Mouse (Mus musculus) stomach, embryonic 15.5 days (tissue): ENCODE measurements around the gene Zfp764. TPM values are rescaled to one million over a fixed set of nuclear protein-coding genes. Genes with fewer than 3 reads are reported as not detected.
"Not testable (repeated sequence)": the region's sequence is repeated elsewhere in the genome, so short reads cannot be mapped to it uniquely, and the experiment has no call there.

Experiments used
- ATAC-seq: fragments of 200-750 bp; cut with Nextera tagmentation; 2 replicates; pipeline ENCODE4 v1.8.0; 2017; ENCODE audit warnings: low read depth, moderate number of reproducible peaks, moderate TSS enrichment; ENCODE audit not compliant: insufficient read depth, low FRiP score
- H3K27ac ChIP-seq: fragments of 300-500 bp; sonication (generic); 2 replicates; pipeline ENCODE4 v1.5.1; 2015; ENCODE audit warnings: mild to moderate bottlenecking, inconsistent platforms
- H3K27me3 ChIP-seq: fragments of 300-500 bp; sonication (generic); replicated peaks from 2 replicates; pipeline ENCODE4 v1.6.1; 2015; ENCODE audit warnings: inconsistent platforms
- H3K36me3 ChIP-seq: fragments of 300-500 bp; sonication (generic); 2 replicates; pipeline ENCODE4 v1.6.1; 2015; ENCODE audit warnings: inconsistent platforms
- H3K4me1 ChIP-seq: fragments of 300-500 bp; sonication (generic); 2 replicates; pipeline ENCODE4 v1.6.1; 2015; ENCODE audit warnings: inconsistent platforms
- H3K4me2 ChIP-seq: fragments of 300-500 bp; sonication (generic); 2 replicates; pipeline ENCODE4 v1.6.1; 2015; ENCODE audit warnings: mild to moderate bottlenecking, inconsistent platforms
- H3K4me3 ChIP-seq: fragments of 300-500 bp; sonication (generic); replicated peaks from 2 replicates; pipeline ENCODE4 v1.5.1; 2015; ENCODE audit warnings: inconsistent platforms
- H3K9ac ChIP-seq: fragments of 300-500 bp; sonication (generic); 2 replicates; pipeline ENCODE4 v1.6.1; 2015; ENCODE audit warnings: inconsistent platforms
- H3K9me3 ChIP-seq: fragments of 300-500 bp; sonication (generic); 2 replicates; pipeline ENCODE4 v1.6.1; 2016; ENCODE audit warnings: inconsistent platforms
- WGBS: fragments of 180-500 bp; shearing (Covaris S2); methylation state at CpG from one replicate; pipeline ENCODE4 v1.1.7; 2015; 5-methylcytosine and 5-hydroxymethylcytosine counted together
- polyA plus RNA-seq: library from polyadenylated mRNA; unstranded; fragments of >200 nt; fragmentation: Nextera tagmentation; extraction: Ambion mirVana; gene quantifications from 2 replicates; pipeline ENCODE4 v1.2.1, GENCODE M21; 2015

The Zfp764 gene
- polyA plus RNA-seq: 7.6 and 8.8 TPM in 2 replicates

DNA sequence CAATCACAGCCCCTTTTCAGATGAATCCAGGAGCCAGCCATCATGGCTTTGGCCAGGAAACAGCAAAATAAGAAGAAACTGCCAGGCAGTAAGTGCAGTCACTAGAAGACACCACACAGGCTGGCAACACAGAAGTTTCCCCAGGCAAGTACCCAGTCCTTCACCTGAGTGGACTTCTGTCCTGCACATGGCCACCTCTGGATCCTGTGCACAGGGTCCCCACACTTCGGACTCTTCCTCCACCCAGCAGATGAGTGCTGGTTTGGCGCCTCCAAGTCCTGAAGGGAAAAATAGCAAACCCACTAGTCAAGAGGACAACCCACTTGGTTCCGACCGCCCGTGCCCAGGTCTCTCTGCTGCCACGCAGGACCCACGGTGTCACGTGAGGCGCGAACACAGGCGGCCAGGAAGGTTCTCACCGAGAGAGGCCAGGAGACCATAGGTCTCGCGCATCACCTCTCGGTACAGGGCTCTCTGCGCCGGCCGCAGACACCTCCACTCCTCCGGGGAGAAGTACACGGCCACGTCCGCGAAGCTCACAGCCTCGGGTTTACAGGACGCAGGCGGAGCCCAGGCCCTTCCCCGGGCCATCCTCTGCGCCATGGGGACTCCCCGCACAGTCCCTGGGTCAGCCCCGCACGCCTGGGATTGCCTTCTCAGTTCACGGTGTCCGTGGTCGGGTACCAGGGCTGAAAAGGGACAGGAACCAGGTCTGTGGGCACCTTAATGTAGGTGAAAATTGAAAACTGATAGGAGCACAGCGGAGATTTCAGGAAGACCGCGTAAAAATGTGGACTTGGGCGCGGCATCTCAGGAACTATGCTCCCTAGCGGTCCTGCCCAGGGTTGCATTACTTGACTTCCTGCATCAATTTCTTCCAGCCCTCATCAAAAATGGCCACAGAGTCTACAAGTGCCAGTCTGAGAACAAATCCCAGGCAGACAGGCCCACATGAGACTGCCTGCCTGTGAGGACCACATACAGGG is at the start of gene Zfp764:
TSS of gene Zfp764 (minus strand) at position 821 of the 986 bp plus-strand sequence.
- peak within 1 kb of the TSS; percentile 95 for H3K4me2 ChIP-seq
- H3K27ac ChIP-seq: peak within 1 kb of the TSS; percentile 60
- H3K36me3 ChIP-seq, H3K9me3 ChIP-seq, H3K4me1 ChIP-seq, H3K27me3 ChIP-seq: not testable (repeated sequence)
- H3K4me3 ChIP-seq: peak within 1 kb of the TSS; percentile 63
- WGBS: 7% methylated on average over 40 of the region's 40 CpGs
- peak within 1 kb of the TSS; percentile 68 for H3K9ac ChIP-seq
- peak; percentile 83 for ATAC-seq

DNA sequence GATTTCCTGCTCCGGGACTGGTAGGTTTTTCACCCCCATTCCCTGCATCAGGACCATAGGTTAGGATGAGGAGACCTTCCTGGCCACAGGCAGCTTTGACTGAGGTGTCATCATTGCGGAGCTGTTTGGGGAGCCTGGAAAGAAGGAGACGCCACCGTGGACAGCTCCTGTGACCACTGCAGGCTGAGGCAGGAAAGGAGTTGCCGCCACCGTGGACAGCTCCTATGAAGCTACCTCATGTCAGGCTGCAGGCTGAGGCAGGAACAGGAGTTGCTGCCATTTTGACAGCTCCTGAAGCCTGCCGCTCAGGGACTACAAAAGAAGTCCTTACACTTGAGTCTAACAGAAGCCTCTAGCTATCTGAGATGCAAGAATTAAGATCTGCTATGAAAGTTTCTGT is 48.3 kb upstream of the Zfp764 start:
- no peak overlapping the region for H3K27ac ChIP-seq
- H3K4me3 ChIP-seq: no peak overlapping the region
- no peak for ATAC-seq
- H3K9me3 ChIP-seq: no peaks in the 10 kb centered on the region
- no peak overlapping the region for H3K9ac ChIP-seq
- no peaks in the 10 kb centered on the region for H3K27me3 ChIP-seq
- H3K4me1 ChIP-seq: peaks cover 19% of the 10 kb centered on the region
- H3K36me3 ChIP-seq: peaks cover 38% of the 10 kb centered on the region
- no peak overlapping the region for H3K4me2 ChIP-seq
- 84% methylated on average over 7 of the region's 7 CpGs for WGBS

DNA sequence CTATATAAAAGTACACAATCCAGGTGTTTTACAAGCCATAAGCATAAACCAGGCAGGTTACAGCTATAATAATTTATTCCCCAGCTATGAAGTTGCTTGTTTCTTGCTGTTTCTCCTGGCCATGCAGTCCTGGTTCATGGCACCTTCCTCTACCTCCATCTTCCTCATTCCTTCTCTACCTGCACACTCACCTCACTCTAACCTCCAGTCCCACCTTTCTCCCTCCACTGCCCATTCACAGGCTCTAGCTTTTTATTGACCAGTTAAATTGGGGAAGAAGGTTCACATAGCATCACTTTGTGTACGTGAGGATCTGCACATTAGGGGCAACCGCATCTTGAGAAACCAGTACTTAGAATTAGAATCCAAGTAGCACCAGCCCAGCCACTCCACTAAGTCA is 46.4 kb upstream of the Zfp764 start:
- Histone ChIP-seq H3K9ac (no peak overlapping the region), H3K4me2 (no peak overlapping the region), H3K27me3 (no peaks in the 10 kb centered on the region), H3K4me3 (no peak overlapping the region), H3K9me3 (no peaks in the 10 kb centered on the region), H3K36me3 (peaks cover 34% of the 10 kb centered on the region), H3K4me1 (peaks cover 21% of the 10 kb centered on the region), H3K27ac (no peak overlapping the region)
- WGBS: 98% methylated on average over 2 of the region's 2 CpGs
- no peak for ATAC-seq

DNA sequence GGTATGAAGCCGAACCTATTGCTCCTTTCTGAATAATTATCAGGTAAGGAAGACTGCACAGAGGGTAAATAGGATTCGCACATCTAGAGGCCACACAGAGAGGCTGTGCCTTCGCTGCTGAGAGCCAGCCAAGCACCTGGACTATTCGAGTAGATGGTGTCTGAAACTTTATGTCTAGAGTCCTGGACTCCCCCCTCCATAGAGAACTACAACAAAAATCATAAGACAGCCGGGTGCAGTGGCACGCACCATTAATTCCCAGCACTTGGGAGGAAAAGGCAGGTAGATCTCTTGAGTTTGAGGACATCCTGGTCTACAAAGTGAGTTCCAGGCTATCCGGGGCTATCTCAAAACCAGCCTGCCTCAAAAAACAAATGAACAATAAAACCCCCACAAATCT is 43.3 kb upstream of the Zfp764 start:
- no peak overlapping the region for H3K27ac ChIP-seq
- WGBS: 82% methylated on average over 7 of the region's 7 CpGs
- ATAC-seq: no peak

DNA sequence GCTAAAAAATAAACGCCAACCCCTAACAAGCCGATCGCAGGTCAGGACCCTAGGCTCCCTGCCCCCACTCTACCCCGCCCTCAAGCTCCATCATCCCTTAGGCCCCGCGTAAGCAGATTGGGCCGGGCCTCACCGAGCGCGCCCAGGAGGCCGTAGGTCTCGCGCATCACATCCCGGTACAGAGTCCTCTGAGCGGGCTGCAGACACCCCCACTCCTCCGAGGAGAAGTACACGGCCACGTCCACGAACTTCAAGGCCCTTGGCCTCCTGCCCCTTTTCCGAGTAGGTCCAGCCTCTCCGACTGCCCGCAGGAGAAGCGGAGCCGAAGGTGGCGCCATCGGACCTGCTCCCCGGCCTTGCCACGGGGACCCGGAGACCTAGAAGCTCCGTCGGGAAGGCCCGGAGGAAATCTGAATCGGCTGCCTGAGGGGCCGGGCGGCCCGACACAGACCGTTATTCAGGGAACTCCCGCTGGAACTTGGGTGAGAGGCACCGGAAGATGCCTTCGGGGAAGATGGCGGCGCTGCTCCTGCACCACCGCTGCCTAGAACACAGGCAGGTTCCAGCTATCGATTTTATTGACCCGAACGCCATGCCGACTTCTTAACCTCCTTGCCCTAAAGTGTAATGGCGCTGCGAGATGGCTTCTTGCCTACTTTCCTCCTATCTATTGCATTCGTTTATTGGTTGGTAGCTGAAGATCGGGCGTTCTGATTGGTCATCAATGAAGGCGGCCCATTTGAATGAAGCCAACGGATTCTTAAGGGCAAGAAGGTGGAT is 42.1 kb upstream of the Zfp764 start, which contains the start of gene Zfp689:
TSS of gene Zfp689 (minus strand) at position 638 of the 780 bp plus-strand sequence.
- under 1% methylated on average over 54 of the region's 54 CpGs for WGBS
- peak within 1 kb of the TSS; percentile 85 for H3K9ac ChIP-seq
- ATAC-seq: peak; percentile 89

More for the DNA sequence above, 43.3 kb upstream of the Zfp764 start:
- Histone ChIP-seq H3K27me3 (no peaks in the 10 kb centered on the region), H3K36me3 (peaks cover 21% of the 10 kb centered on the region; the same call in 1 of the 2 replicates), H3K4me3 (peak overlapping the region; percentile 89), H3K9ac (no peak overlapping the region), H3K4me2 (peak overlapping the region; percentile 64), H3K9me3 (no peaks in the 10 kb centered on the region), H3K4me1 (peaks cover 21% of the 10 kb centered on the region)

DNA sequence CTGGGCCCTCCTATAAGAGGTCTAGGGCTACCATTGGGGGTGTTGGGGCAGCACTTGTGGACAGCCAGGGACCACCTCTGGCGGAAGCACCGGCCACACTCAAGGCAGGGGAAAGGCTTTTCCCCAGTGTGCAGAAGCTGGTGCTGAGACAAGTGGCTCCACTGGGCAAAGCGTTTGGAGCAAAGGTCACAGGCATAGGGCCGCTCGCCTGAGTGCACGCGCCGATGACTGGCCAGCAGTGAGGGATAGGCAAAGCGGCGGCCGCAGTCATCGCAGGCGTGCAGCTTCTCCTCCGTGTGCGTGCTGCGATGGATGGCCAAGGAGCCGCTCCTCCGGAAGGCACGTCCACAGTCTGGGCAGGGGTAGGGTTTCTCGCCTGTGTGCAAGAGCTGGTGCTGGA is 37.4 kb upstream of the Zfp764 start:
- H3K27ac ChIP-seq: no peak overlapping the region
- 88% methylated on average over 20 of the region's 20 CpGs for WGBS
- no peaks in the 10 kb centered on the region for H3K27me3 ChIP-seq
- H3K9me3 ChIP-seq: no peaks in the 10 kb centered on the region
- no peaks in the 10 kb centered on the region for H3K4me1 ChIP-seq
- no peak overlapping the region for H3K4me2 ChIP-seq
- H3K9ac ChIP-seq: no peak overlapping the region
- ATAC-seq: no peak
- H3K36me3 ChIP-seq: peaks cover 20% of the 10 kb centered on the region
- H3K4me3 ChIP-seq: no peak overlapping the region

More for the DNA sequence above, 42.1 kb upstream of the Zfp764 start, which contains the start of gene Zfp689:
- no peaks in the 10 kb centered on the region for H3K27me3 ChIP-seq
- peak within 1 kb of the TSS; percentile 94 for H3K27ac ChIP-seq
- peak within 1 kb of the TSS; percentile 89 for H3K4me3 ChIP-seq
- peaks cover 28% of the 10 kb centered on the region for H3K36me3 ChIP-seq
- H3K9me3 ChIP-seq: no peaks in the 10 kb centered on the region
- H3K4me2 ChIP-seq: peak within 1 kb of the TSS; percentile 64
- peaks cover 21% of the 10 kb centered on the region for H3K4me1 ChIP-seq

DNA sequence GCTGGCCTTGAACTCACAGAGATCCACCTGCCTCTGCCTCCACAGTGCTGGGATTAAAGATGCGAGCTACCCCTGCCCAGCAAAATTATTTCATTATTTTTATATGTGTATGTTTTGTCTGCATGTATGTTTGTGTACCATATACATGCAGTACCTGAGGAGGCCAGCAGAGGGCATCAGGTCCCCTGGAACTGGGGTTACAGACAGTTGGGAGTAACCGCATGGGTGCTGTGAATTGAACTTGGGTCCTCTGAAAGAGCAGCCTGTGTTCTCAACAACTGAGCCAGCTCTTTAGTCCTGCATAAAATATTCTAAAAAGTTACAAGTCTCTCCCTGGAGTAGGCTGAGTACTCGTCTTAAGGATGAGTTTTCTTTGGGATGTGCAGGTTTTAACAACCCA is 31.1 kb upstream of the Zfp764 start:
- Histone ChIP-seq H3K4me1 (no peaks in the 10 kb centered on the region), H3K4me3 (no peak overlapping the region), H3K36me3 (no peaks in the 10 kb centered on the region), H3K4me2 (no peak overlapping the region), H3K27me3 (no peaks in the 10 kb centered on the region), H3K9ac (no peak overlapping the region), H3K9me3 (0 out of 2 replicates have a peak, but pooled peaks cover 5% of the 10 kb centered on the region), H3K27ac (no peak overlapping the region)
- 88% methylated on average over 3 of the region's 3 CpGs for WGBS
- no peak for ATAC-seq

DNA sequence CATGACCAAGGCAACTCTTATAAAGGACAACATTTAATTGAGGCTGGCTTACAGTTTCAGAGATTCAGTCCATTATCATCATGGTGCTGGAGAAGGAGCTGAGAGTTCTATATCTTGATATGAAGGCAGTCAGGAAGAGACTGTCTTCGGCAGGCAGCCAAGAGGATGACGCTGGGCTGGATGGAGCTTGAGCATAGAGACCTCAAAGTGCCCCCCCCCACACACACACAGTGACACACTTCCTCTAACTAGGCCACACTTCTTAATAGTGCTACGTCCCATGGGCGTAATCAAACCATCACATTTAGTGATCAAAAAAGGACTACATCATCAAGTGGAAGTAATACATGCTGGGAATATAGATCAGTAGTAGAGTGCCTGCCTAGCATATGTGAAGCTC is 28.6 kb upstream of the Zfp764 start:
- no peak for ATAC-seq
- H3K4me3 ChIP-seq: no peak overlapping the region
- H3K9ac ChIP-seq: no peak overlapping the region
- H3K27ac ChIP-seq: no peak overlapping the region
- no peaks in the 10 kb centered on the region for H3K27me3 ChIP-seq
- H3K36me3 ChIP-seq: no peaks in the 10 kb centered on the region
- H3K4me2 ChIP-seq: no peak overlapping the region
- 80% methylated on average over 4 of the region's 4 CpGs for WGBS
- H3K9me3 ChIP-seq: 0 out of 2 replicates have a peak, but pooled peaks cover 5% of the 10 kb centered on the region
- no peaks in the 10 kb centered on the region for H3K4me1 ChIP-seq

DNA sequence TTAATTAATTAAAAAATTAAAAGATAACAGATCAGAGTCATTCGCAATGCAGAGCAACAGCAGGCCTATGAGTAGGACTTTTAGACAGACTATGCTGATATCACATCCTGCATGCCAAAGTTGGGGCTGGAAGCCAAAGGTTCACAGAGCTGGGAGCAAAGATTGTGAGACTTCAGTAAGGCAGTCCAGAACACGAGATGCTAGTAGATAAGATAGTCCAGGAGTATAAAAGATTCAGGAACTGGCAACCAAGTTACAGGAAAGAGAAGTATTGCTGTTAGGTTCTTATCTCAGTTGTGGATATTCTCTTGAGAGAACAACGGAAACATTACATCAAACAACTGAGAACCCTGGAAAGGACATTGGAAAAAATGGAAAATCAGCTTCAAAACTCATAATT is 19.7 kb upstream of the Zfp764 start:
- no peak overlapping the region for H3K9ac ChIP-seq
- H3K27me3 ChIP-seq: no peaks in the 10 kb centered on the region
- no peak overlapping the region for H3K4me2 ChIP-seq
- peaks cover 1% of the 10 kb centered on the region for H3K4me1 ChIP-seq
- WGBS: 63% methylated on average over 3 of the region's 3 CpGs
- H3K36me3 ChIP-seq: no peaks in the 10 kb centered on the region
- H3K4me3 ChIP-seq: no peak overlapping the region
- no peak for ATAC-seq
- no peaks in the 10 kb centered on the region for H3K9me3 ChIP-seq
- no peak overlapping the region for H3K27ac ChIP-seq

DNA sequence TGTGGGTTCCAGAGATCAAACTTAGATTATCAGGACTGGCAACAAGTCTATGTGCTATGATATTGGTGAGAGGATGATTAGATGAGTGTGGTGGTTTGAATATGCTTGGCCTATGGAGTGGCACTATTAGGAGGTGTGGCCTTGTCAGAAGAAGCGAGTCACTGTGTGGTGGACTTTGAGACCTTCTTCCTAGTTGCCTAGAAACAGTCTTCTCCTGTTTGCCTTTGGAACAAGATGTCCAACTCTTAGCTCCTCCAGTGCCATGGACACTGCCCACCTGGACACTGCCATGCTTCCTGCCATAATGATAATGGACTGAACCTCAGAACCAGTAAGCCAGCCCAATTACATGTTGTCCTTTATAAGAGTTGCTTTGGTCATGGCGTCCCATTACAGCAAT is 19.3 kb upstream of the Zfp764 start:
- Histone ChIP-seq H3K9ac (no peak overlapping the region), H3K27ac (no peak overlapping the region)
- ATAC-seq: no peak

DNA sequence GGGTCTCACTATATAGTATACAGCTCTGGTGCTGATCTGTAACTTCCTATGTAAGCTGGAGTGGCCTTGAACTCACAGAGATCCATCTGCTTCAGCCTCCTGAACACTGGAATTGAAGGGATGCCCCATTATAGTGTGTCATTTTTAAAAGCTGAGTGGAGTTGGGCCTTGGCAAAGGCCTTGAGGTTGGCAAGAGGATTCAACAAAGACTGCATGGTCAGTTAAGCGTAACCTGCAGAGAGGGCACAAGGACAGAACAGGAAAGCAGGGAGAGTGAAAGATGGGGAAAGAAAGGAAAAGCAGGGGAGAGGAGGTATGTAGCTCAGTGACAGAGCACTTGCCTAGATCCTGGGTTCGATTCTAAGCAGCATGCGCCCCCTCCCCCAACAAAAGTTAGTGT is 18.7 kb upstream of the Zfp764 start:
- no peak overlapping the region for H3K4me2 ChIP-seq
- no peak overlapping the region for H3K4me3 ChIP-seq
- H3K27ac ChIP-seq: no peak overlapping the region
- no peak for ATAC-seq
- 87% methylated on average over 3 of the region's 3 CpGs for WGBS
- H3K9me3 ChIP-seq: no peaks in the 10 kb centered on the region
- H3K36me3 ChIP-seq: no peaks in the 10 kb centered on the region
- no peak overlapping the region for H3K9ac ChIP-seq
- H3K27me3 ChIP-seq: no peaks in the 10 kb centered on the region
- peaks cover 6% of the 10 kb centered on the region for H3K4me1 ChIP-seq

More for the DNA sequence above, 19.3 kb upstream of the Zfp764 start:
- Histone ChIP-seq H3K27me3 (no peaks in the 10 kb centered on the region), H3K4me1 (peaks cover 6% of the 10 kb centered on the region), H3K4me3 (no peak overlapping the region), H3K9me3 (no peaks in the 10 kb centered on the region), H3K36me3 (no peaks in the 10 kb centered on the region), H3K4me2 (no peak overlapping the region)
- 88% methylated on average over 2 of the region's 2 CpGs for WGBS
